Mouse (Mus musculus) frontal cortex, postnatal 25 days (tissue): ENCODE measurements around the gene Robo2.
"Not testable (repeated sequence)": the region's sequence is repeated elsewhere in the genome, so short reads cannot be mapped to it uniquely, and the experiment has no call there.

Source experiments
- DNase-seq, 2 experiments: peaks; one replicate each; pipeline ENCODE4 v3.0.0; 2022; ENCODE audit warnings: low spot score in 2 of 2

Gene Robo2

GRCm38 (mm10) chr16:74070628-74071027 is 341.0 kb downstream of the Robo2 start:
- DNase-seq = no peak

- no peak for DNase-seq
Measured at GRCm38 (mm10) chr16:74065958-74066357, 345.7 kb downstream of the Robo2 start.

GRCm38 (mm10) chr16:74061951-74062350 is 349.7 kb downstream of the Robo2 start:
- no peak for DNase-seq

- no peak for DNase-seq
Measured at GRCm38 (mm10) chr16:74061479-74061878, 350.1 kb downstream of the Robo2 start.

- DNase-seq = no peak
Measured at GRCm38 (mm10) chr16:74056886-74057285, 354.7 kb downstream of the Robo2 start.

GRCm38 (mm10) chr16:74056210-74056609 is 355.4 kb downstream of the Robo2 start:
- DNase-seq = no peak

GRCm38 (mm10) chr16:74055061-74055751 is 356.4 kb downstream of the Robo2 start:
- DNase-seq = no peak

- no peak for DNase-seq
Measured at GRCm38 (mm10) chr16:74049467-74049866, 362.2 kb downstream of the Robo2 start.

GRCm38 (mm10) chr16:74048980-74049379 is 362.6 kb downstream of the Robo2 start:
- DNase-seq = no peak

- no peak for DNase-seq
Measured at GRCm38 (mm10) chr16:74047232-74047631, 364.4 kb downstream of the Robo2 start.

- DNase-seq = not testable (repeated sequence)
Measured at GRCm38 (mm10) chr16:74040797-74041196, 370.8 kb downstream of the Robo2 start.

GRCm38 (mm10) chr16:74027822-74028221 is 383.8 kb downstream of the Robo2 start:
- no peak for DNase-seq

GRCm38 (mm10) chr16:74022281-74022978 is 389.2 kb downstream of the Robo2 start:
- DNase-seq = no peak

- no peak for DNase-seq
Measured at GRCm38 (mm10) chr16:74005767-74006166, 405.9 kb downstream of the Robo2 start.

- DNase-seq = no peak
Measured at GRCm38 (mm10) chr16:74001331-74001730, 410.3 kb downstream of the Robo2 start.

- no peak for DNase-seq
Measured at GRCm38 (mm10) chr16:73991212-73991611, 420.4 kb downstream of the Robo2 start.

- DNase-seq = no peak
Measured at GRCm38 (mm10) chr16:73969573-73969972, 442.1 kb downstream of the Robo2 start.

GRCm38 (mm10) chr16:73964366-73964926 is 447.2 kb downstream of the Robo2 start:
- DNase-seq = no peak

GRCm38 (mm10) chr16:73959479-73959970 is 452.1 kb downstream of the Robo2 start:
- no peak for DNase-seq

GRCm38 (mm10) chr16:73958524-73958846 is 453.1 kb downstream of the Robo2 start:
- DNase-seq = no peak

- DNase-seq = no peak
Measured at GRCm38 (mm10) chr16:73957675-73958523, 453.7 kb downstream of the Robo2 start.

- DNase-seq = no peak
Measured at GRCm38 (mm10) chr16:73946171-73946570, 465.5 kb downstream of the Robo2 start.
